Mouse (Mus musculus) neural tube, embryonic 13.5 days (tissue): ENCODE results near the gene Gm13420. TPM values are rescaled to one million over a fixed set of nuclear protein-coding genes. Genes with fewer than 3 reads are reported as not detected.
A peak's percentile ranks its signal among the peaks of the same experiment; 100 is the strongest.

Experiments used
- ATAC-seq: fragments of 200-750 bp; cut with Nextera tagmentation; 2 replicates; pipeline ENCODE4 v1.8.0; 2017; ENCODE audit warnings: low read depth, mild to moderate bottlenecking, moderate TSS enrichment, moderate library complexity
- H3K27ac ChIP-seq: fragments of 300-500 bp; sonication (generic); replicated peaks from 2 replicates; pipeline ENCODE4 v1.5.1; 2015; ENCODE audit warnings: moderate library complexity, mild to moderate bottlenecking, inconsistent platforms
- H3K27me3 ChIP-seq: fragments of 300-500 bp; sonication (generic); 2 replicates; pipeline ENCODE4 v1.6.1; 2015; ENCODE audit warnings: mild to moderate bottlenecking, inconsistent platforms
- H3K36me3 ChIP-seq: fragments of 300-500 bp; sonication (generic); 2 replicates; pipeline ENCODE4 v1.6.1; 2015; ENCODE audit warnings: mild to moderate bottlenecking, inconsistent platforms
- H3K4me1 ChIP-seq: fragments of 300-500 bp; sonication (generic); replicated peaks from 2 replicates; pipeline ENCODE4 v1.6.1; 2015; ENCODE audit warnings: inconsistent platforms
- H3K4me2 ChIP-seq: fragments of 300-500 bp; sonication (generic); 2 replicates; pipeline ENCODE4 v1.6.1; 2015; ENCODE audit warnings: inconsistent platforms, mild to moderate bottlenecking, moderate library complexity
- H3K4me3 ChIP-seq: fragments of 300-500 bp; sonication (generic); 2 replicates; pipeline ENCODE4 v1.5.1; 2015; ENCODE audit warnings: mild to moderate bottlenecking, inconsistent platforms
- H3K9ac ChIP-seq: fragments of 300-500 bp; sonication (generic); 2 replicates; pipeline ENCODE4 v1.6.1; 2015; ENCODE audit warnings: moderate library complexity, mild to moderate bottlenecking, inconsistent platforms
- H3K9me3 ChIP-seq: fragments of 300-500 bp; sonication (generic); 2 replicates; pipeline ENCODE4 v1.6.1; 2016; ENCODE audit warnings: inconsistent platforms
- WGBS: fragments of 180-500 bp; shearing (Covaris S2); methylation state at CpG from one replicate; pipeline ENCODE4 v1.1.7; 2015; 5-methylcytosine and 5-hydroxymethylcytosine counted together
- polyA plus RNA-seq: library from polyadenylated mRNA; unstranded; fragments of >200 nt; fragmentation: Nextera tagmentation; extraction: Ambion mirVana; gene quantifications from 2 replicates; pipeline ENCODE4 v1.2.1, GENCODE M21; 2015

Gene Gm13420
- polyA plus RNA-seq, 1 experiment from 2014 or later, result 0.18 TPM

GRCm38 (mm10) chr2:29733348-29733747 lies 18.1 kb downstream of the Gm13420 start:
- Histone ChIP-seq H3K9me3 (no peaks in the 10 kb centered on the region), H3K27ac (no peak overlapping the region), H3K4me2 (no peak overlapping the region), H3K9ac (no peak overlapping the region), H3K4me1 (no peaks in the 10 kb centered on the region), H3K4me3 (no peak overlapping the region), H3K27me3 (no peaks in the 10 kb centered on the region), H3K36me3 (peaks cover 94% of the 10 kb centered on the region)
- ATAC-seq, result no peak
- 95% methylated on average over 5 of the region's 5 CpGs for WGBS

DNA sequence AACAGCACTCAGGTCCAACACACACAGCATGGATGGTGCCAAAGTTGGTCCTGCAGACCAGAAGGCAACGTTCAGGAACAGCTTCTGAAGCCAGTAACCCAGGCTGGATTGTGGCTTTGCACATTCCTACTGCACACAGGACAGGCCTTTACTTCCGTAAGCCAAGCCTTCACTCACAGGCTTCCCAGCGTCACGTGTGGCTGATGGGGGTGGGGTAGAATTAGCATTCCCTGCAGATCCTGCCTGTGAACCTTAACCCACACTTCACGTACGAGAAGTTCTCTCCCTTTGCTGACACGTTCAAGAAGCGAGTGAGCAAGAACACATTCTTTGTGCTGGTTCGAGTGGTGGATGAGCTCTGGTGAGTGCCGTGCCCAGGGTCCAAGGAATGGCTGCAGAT lies 18.9 kb downstream of the Gm13420 start:
- H3K27me3 ChIP-seq, result no peaks in the 10 kb centered on the region
- H3K36me3 ChIP-seq, result peaks cover 94% of the 10 kb centered on the region
- no peak overlapping the region for H3K4me3 ChIP-seq
- no peak for ATAC-seq
- H3K4me2 ChIP-seq, result no peak overlapping the region
- H3K27ac ChIP-seq, result no peak overlapping the region
- no peaks in the 10 kb centered on the region for H3K4me1 ChIP-seq
- 94% methylated on average over 10 of the region's 10 CpGs for WGBS
- H3K9ac ChIP-seq, result no peak overlapping the region
- H3K9me3 ChIP-seq, result no peaks in the 10 kb centered on the region

- Histone ChIP-seq H3K4me3 (no peak overlapping the region), H3K4me1 (no peaks in the 10 kb centered on the region), H3K27me3 (no peaks in the 10 kb centered on the region), H3K36me3 (peaks cover 94% of the 10 kb centered on the region), H3K9me3 (no peaks in the 10 kb centered on the region), H3K9ac (no peak overlapping the region), H3K4me2 (no peak overlapping the region), H3K27ac (no peak overlapping the region)
- no peak for ATAC-seq
- 81% methylated on average over 3 of the region's 3 CpGs for WGBS
Observed at GRCm38 (mm10) chr2:29731545-29731944, 19.9 kb downstream of the Gm13420 start.

DNA sequence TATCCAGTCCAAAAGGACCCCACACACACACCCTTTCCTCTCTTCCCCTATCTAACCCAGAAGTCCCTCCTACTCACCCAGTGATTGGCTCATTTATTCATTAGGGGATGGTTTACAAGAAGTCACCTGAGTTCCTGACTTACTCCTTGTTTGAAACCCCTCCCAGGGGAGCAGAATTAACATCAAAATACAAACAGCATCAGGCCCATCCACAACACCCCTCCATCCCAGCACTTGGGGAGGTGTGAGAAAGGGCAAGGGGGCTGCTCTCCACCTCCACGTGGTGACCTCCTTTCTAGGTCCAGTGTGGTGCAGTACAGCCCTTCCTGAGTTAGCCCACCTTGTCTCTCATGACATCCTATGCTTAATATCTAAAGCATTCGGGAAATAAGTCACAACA lies 22.0 kb downstream of the Gm13420 start:
- Histone ChIP-seq H3K4me1 (no peaks in the 10 kb centered on the region), H3K9ac (no peak overlapping the region), H3K27me3 (no peaks in the 10 kb centered on the region), H3K4me2 (no peak overlapping the region), H3K9me3 (no peaks in the 10 kb centered on the region), H3K36me3 (peaks cover 95% of the 10 kb centered on the region), H3K27ac (no peak overlapping the region), H3K4me3 (no peak overlapping the region)
- ATAC-seq, result no peak
- WGBS, result 57% methylated on average over 2 of the region's 2 CpGs

DNA sequence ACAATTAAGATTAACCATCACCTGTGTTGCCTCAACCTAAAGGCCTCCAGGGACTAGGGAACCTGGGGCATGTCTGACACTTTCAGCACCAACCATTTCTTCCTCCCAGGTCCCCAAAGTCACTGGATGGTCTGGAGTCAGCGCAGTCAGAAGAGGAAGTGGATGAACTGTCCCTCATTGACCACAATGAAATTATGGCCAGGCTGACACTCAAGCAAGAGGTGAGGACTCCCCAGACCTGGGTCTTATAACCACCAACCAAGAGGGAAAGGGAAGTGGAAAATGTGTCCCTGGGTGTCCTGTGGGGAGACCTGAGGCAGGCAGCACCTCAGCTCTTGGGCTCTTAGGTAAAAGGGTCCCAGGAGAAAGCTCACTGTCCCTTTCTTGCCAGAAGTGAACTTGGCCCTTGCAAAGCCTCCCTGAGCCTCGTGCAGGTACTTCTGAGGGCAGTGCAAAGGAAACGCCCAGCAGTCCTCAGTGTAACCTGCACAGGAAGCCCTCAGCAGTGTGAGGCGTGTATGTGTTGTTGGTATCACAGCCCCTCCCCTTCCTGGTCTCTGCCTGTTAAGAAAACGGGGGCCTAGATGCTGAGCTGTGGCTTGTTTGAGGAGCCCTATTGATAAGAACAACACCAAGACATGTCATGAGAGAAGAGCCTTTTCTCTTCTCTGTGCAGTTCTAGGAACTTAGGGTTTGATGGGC lies 26.7 kb downstream of the Gm13420 start:
- Histone ChIP-seq H3K4me1 (no peaks in the 10 kb centered on the region), H3K4me2 (no peak overlapping the region), H3K27me3 (no peaks in the 10 kb centered on the region), H3K27ac (no peak overlapping the region), H3K9ac (no peak overlapping the region), H3K4me3 (no peak overlapping the region), H3K36me3 (peaks cover 96% of the 10 kb centered on the region), H3K9me3 (no peaks in the 10 kb centered on the region)
- WGBS, result 85% methylated on average over 5 of the region's 5 CpGs
- no peak for ATAC-seq

DNA sequence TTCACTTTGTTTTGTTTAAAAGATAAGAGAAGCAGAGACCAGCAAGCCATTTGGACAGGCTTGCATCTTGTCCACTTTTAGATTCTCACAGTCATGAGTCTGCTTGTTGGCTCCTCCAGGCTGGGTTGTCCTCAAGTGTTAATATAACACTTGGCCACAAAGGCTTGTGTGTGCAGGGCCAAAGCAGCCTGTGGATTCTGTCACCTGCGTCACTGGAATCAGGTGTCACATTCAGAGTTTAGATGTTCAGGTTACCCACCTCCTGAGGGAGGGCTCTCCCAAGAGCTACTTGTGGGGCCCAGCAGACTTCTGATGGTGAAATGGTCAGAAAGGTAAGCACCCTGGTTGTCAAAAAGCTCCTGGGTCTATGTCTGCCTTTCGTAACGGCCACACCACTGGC lies 28.4 kb downstream of the Gm13420 start:
- WGBS, result 96% methylated on average over 3 of the region's 3 CpGs
- H3K36me3 ChIP-seq, result peaks cover 95% of the 10 kb centered on the region
- no peak for ATAC-seq

DNA sequence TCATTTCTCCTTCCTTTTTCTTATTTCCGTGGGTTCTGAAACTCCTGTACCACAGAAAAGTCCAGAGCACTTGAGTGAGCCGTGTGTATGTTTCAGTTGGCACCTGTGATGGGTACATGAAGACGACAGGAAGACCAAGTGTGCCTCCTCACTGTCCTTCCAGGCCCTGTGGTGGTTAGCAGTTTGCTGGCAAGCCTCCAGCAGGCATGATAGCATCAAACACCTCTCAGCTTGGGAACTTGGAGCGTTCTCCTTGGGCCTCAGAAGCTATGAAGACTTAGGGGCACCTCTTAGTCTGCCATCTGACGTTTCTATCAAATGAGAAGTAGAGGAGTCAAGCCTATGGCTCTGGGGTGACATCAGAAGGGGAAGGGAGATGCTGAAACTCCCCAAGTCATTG lies 32.9 kb downstream of the Gm13420 start:
- no peak overlapping the region for H3K27ac ChIP-seq
- no peak for ATAC-seq
- no peak overlapping the region for H3K4me3 ChIP-seq
- no peak overlapping the region for H3K4me2 ChIP-seq
- H3K9ac ChIP-seq, result no peak overlapping the region
- 92% methylated on average over 5 of the region's 5 CpGs for WGBS
- H3K27me3 ChIP-seq, result no peaks in the 10 kb centered on the region
- peaks cover 15% of the 10 kb centered on the region; the same call in 1 of the 2 replicates for H3K4me1 ChIP-seq
- no peaks in the 10 kb centered on the region for H3K9me3 ChIP-seq
- H3K36me3 ChIP-seq, result peaks cover 88% of the 10 kb centered on the region

More for the DNA sequence above, 28.4 kb downstream of the Gm13420 start:
- Histone ChIP-seq H3K4me3 (no peak overlapping the region), H3K9ac (no peak overlapping the region), H3K27me3 (no peaks in the 10 kb centered on the region), H3K9me3 (no peaks in the 10 kb centered on the region), H3K4me2 (no peak overlapping the region), H3K27ac (no peak overlapping the region), H3K4me1 (no peaks in the 10 kb centered on the region)

DNA sequence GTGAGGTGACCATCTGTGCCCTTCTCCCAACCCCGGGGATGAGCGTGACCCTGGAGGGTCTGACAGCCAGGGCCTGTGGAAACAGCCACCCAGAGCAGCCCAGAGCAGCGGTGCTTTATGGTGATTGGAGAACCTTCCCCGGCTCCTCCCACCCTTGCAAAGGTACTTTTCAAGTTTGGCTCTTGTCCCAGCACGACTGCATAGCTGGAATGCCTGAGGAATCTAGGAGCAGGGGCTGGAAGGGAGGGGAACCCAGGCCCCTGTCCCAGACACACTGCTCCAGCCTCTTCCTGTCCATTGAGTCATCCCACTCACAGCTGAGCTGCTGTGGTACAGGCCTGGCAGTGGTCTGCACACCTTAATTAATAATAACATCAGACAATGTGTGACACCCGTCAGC lies 34.8 kb downstream of the Gm13420 start:
- Histone ChIP-seq H3K9me3 (no peaks in the 10 kb centered on the region), H3K4me1 (peaks cover 15% of the 10 kb centered on the region; the same call in 1 of the 2 replicates), H3K27me3 (no peaks in the 10 kb centered on the region), H3K36me3 (peaks cover 81% of the 10 kb centered on the region), H3K9ac (no peak overlapping the region), H3K4me3 (no peak overlapping the region), H3K27ac (0 out of 2 replicates have a peak overlapping the region, but pooled peaks have one; percentile 28), H3K4me2 (no peak overlapping the region)
- peak; percentile 43; the same call in 1 of the 2 replicates for ATAC-seq
- WGBS, result 22% methylated on average over 6 of the region's 6 CpGs

- H3K9me3 ChIP-seq, result no peaks in the 10 kb centered on the region
- 53% methylated on average over 7 of the region's 7 CpGs for WGBS
- H3K27ac ChIP-seq, result peak overlapping the region; percentile 28; the same call in 1 of the 2 replicates
- no peak for ATAC-seq
- peaks cover 81% of the 10 kb centered on the region for H3K36me3 ChIP-seq
- H3K4me3 ChIP-seq, result no peak overlapping the region
- peaks cover 15% of the 10 kb centered on the region; the same call in 1 of the 2 replicates for H3K4me1 ChIP-seq
- H3K9ac ChIP-seq, result no peak overlapping the region
- no peak overlapping the region for H3K4me2 ChIP-seq
- H3K27me3 ChIP-seq, result no peaks in the 10 kb centered on the region
Observed at GRCm38 (mm10) chr2:29716143-29716542, 35.3 kb downstream of the Gm13420 start.

- H3K4me1 ChIP-seq, result peaks cover 15% of the 10 kb centered on the region; the same call in 1 of the 2 replicates
- H3K27ac ChIP-seq, result no peak overlapping the region
- H3K9me3 ChIP-seq, result no peaks in the 10 kb centered on the region
- H3K27me3 ChIP-seq, result no peaks in the 10 kb centered on the region
- 94% methylated on average over 5 of the region's 5 CpGs for WGBS
- no peak overlapping the region for H3K9ac ChIP-seq
- H3K4me3 ChIP-seq, result no peak overlapping the region
- peaks cover 74% of the 10 kb centered on the region for H3K36me3 ChIP-seq
- no peak for ATAC-seq
- H3K4me2 ChIP-seq, result no peak overlapping the region
Observed at GRCm38 (mm10) chr2:29714127-29714526, 37.4 kb downstream of the Gm13420 start.

- H3K4me2 ChIP-seq, result no peak overlapping the region
- no peak for ATAC-seq
- no peaks in the 10 kb centered on the region for H3K27me3 ChIP-seq
- no peak overlapping the region for H3K9ac ChIP-seq
- H3K4me1 ChIP-seq, result peaks cover 15% of the 10 kb centered on the region; the same call in 1 of the 2 replicates
- no peaks in the 10 kb centered on the region for H3K9me3 ChIP-seq
- 81% methylated on average over 2 of the region's 2 CpGs for WGBS
- no peak overlapping the region for H3K27ac ChIP-seq
- no peak overlapping the region for H3K4me3 ChIP-seq
- H3K36me3 ChIP-seq, result peaks cover 73% of the 10 kb centered on the region
Observed at GRCm38 (mm10) chr2:29713501-29713900, 38.0 kb downstream of the Gm13420 start.

DNA sequence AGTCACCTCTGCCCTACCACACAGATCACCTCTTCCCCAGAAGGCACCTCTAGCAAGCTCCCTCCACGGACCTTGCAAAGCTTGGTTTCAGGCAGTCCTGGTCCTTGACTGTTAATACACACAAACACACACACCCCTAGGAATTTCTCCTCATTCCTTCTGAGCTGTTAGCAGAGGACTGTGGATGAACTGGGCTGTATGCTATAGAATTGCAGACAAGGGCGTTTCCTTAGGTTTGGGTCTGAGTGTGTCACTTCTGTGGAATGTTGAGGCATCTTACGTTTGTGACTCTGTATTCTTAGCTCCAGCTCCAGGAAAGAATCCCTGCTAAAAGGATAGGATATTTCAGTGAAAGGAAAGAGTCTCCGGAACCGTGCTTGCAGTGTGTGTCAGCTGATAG lies 39.6 kb downstream of the Gm13420 start:
- WGBS, result 87% methylated on average over 5 of the region's 5 CpGs
- no peak for ATAC-seq
- peaks cover 78% of the 10 kb centered on the region for H3K36me3 ChIP-seq

GRCm38 (mm10) chr2:29711038-29711437 lies 40.4 kb downstream of the Gm13420 start:
- Histone ChIP-seq H3K9ac (no peak overlapping the region), H3K4me3 (no peak overlapping the region), H3K27ac (no peak overlapping the region), H3K36me3 (peaks cover 78% of the 10 kb centered on the region), H3K27me3 (no peaks in the 10 kb centered on the region), H3K4me2 (no peak overlapping the region), H3K4me1 (peaks cover 12% of the 10 kb centered on the region), H3K9me3 (no peaks in the 10 kb centered on the region)
- ATAC-seq, result no peak
- 69% methylated on average over 3 of the region's 3 CpGs for WGBS

More for the DNA sequence above, 39.6 kb downstream of the Gm13420 start:
- Histone ChIP-seq H3K9ac (no peak overlapping the region), H3K4me2 (no peak overlapping the region), H3K9me3 (no peaks in the 10 kb centered on the region), H3K4me1 (peaks cover 20% of the 10 kb centered on the region), H3K27me3 (no peaks in the 10 kb centered on the region), H3K27ac (no peak overlapping the region), H3K4me3 (no peak overlapping the region)
